33 mouse cellular contexts compared by ENCODE assay signal in genomic region chr5:35398310-35398910, GRCm38 (mm10). TPM values are rescaled to one million over a fixed set of nuclear protein-coding genes. Genes with fewer than 3 reads are reported as not detected.
DNase-seq lines count a peak whose midpoint lies in the region; ATAC-seq lines count a peak whose summit lies in the region.
"Had no signal": no experiment of that assay in that cellular context is flagged by ENCODE, and none has a peak within 500 bp of the region (broad histone marks: within the 10 kb centered on the region; RNA-seq: fewer than 3 reads in every experiment).

No protein-coding gene starts in this region.

- no peak overlapping the region for H3K27ac ChIP-seq in hindbrain, embryonic 11.5 days (ENCODE audit: low read depth, low read length)
- H3K27ac ChIP-seq in hindbrain, embryonic 13.5 days = no peak overlapping the region
- H3K27ac ChIP-seq in embryonic facial prominence, embryonic 15.5 days (replicated peaks) = no peak overlapping the region
- H3K27ac ChIP-seq: kidney, postnatal 0 days; liver, embryonic 13.5 days had no signal

- no peak overlapping the region for H3K4me2 ChIP-seq in hindbrain, embryonic 11.5 days (replicated peaks; ENCODE audit: low read depth, low read length)
- H3K4me2 ChIP-seq in hindbrain, embryonic 13.5 days = no peak overlapping the region
- no peak overlapping the region for H3K4me2 ChIP-seq in embryonic facial prominence, embryonic 15.5 days (replicated peaks)
- H3K4me2 ChIP-seq: liver, embryonic 13.5 days had no signal

- ATAC-seq in hindbrain, embryonic 11.5 days (ENCODE audit: low FRiP score) = no peak
- no peak for ATAC-seq in hindbrain, embryonic 13.5 days (ENCODE audit: low FRiP score)
- no peak for ATAC-seq in embryonic facial prominence, embryonic 15.5 days (ENCODE audit: insufficient number of reproducible peaks, low FRiP score, low TSS enrichment, low read depth)
- ATAC-seq: forebrain, embryonic 14.5 days had no signal

- peak; percentile 56 for DNase-seq in hindbrain, embryonic 11.5 days (ENCODE audit: low spot score)
- peak; percentile 57 for DNase-seq in retina, postnatal 1 day
- DNase-seq in retina, embryonic 14.5 days (ENCODE audit: low spot score) = no peak
- no peak for DNase-seq in right cerebral cortex, adult 18-20 months
- no peak for DNase-seq in left cerebral cortex, postnatal 14 days (ENCODE audit: low spot score in 2 of 2)
- DNase-seq: adrenal gland, postnatal 10 days; B cell, adult 2 months; cerebellum, adult 2 months; cerebellum, postnatal 25 days; embryo, embryonic 11 days; gastrocnemius, postnatal 14 days; heart, adult 11 months; kidney, adult 18-20 months; liver, embryonic 13.5 days; lung, adult 2 months; lung, postnatal 14 days; midbrain, embryonic 14.5 days; right cerebral cortex, postnatal 4 days; thymus, postnatal 14 days had no signal

- intact Hi-C loops in left cerebral cortex, postnatal 14 days (cut with DNase I) = loop anchor here (5.0 kb wide), 1 partner anchor 54 kb away; no protein-coding TSS in a partner anchor

- H3K27me3 ChIP-seq in hindbrain, embryonic 11.5 days (ENCODE audit: control insufficient read depth, insufficient read depth, low read length) = peaks cover 95% of the 10 kb centered on the region
- H3K27me3 ChIP-seq in hindbrain, embryonic 13.5 days = peaks cover 97% of the 10 kb centered on the region
- H3K27me3 ChIP-seq in embryonic facial prominence, embryonic 15.5 days = peaks cover 97% of the 10 kb centered on the region

- no peak overlapping the region for H3K4me3 ChIP-seq in hindbrain, embryonic 11.5 days (ENCODE audit: low read depth, low read length)
- H3K4me3 ChIP-seq in hindbrain, embryonic 13.5 days = no peak overlapping the region
- H3K4me3 ChIP-seq in embryonic facial prominence, embryonic 15.5 days (replicated peaks) = 0 out of 2 replicates have a peak overlapping the region, but pooled peaks have one; percentile 21
- H3K4me3 ChIP-seq: erythroblast, embryonic 14.5 days; liver, embryonic 13.5 days; myocyte had no signal

- no peaks in the 10 kb centered on the region for H3K36me3 ChIP-seq in hindbrain, embryonic 11.5 days (ENCODE audit: control insufficient read depth, insufficient read depth, low read length)
- no peaks in the 10 kb centered on the region for H3K36me3 ChIP-seq in hindbrain, embryonic 13.5 days
- no peaks in the 10 kb centered on the region for H3K36me3 ChIP-seq in embryonic facial prominence, embryonic 15.5 days
- H3K36me3 ChIP-seq: liver, embryonic 13.5 days had no signal

- WGBS in hindbrain, embryonic 11.5 days = 2% methylated on average over 14 of the region's 14 CpGs
- WGBS in hindbrain, embryonic 13.5 days = 3% methylated on average over 14 of the region's 14 CpGs
- WGBS in embryonic facial prominence, embryonic 15.5 days = 5% methylated on average over 14 of the region's 14 CpGs

- H3K9ac ChIP-seq in hindbrain, embryonic 11.5 days (ENCODE audit: low read depth, low read length) = no peak overlapping the region
- no peak overlapping the region for H3K9ac ChIP-seq in hindbrain, embryonic 13.5 days
- no peak overlapping the region for H3K9ac ChIP-seq in embryonic facial prominence, embryonic 15.5 days
- H3K9ac ChIP-seq: liver, embryonic 13.5 days had no signal

- H3K9me3 ChIP-seq in hindbrain, embryonic 11.5 days (ENCODE audit: control insufficient read depth, low read length) = no peaks in the 10 kb centered on the region
- no peaks in the 10 kb centered on the region for H3K9me3 ChIP-seq in hindbrain, embryonic 13.5 days
- H3K9me3 ChIP-seq in embryonic facial prominence, embryonic 15.5 days (replicated peaks) = no peaks in the 10 kb centered on the region
- H3K9me3 ChIP-seq: liver, embryonic 13.5 days had no signal

- peaks cover 6% of the 10 kb centered on the region for H3K4me1 ChIP-seq in hindbrain, embryonic 11.5 days (replicated peaks; ENCODE audit: control insufficient read depth, insufficient read depth, low read length)
- H3K4me1 ChIP-seq in hindbrain, embryonic 13.5 days (replicated peaks) = peaks cover 15% of the 10 kb centered on the region
- H3K4me1 ChIP-seq in embryonic facial prominence, embryonic 15.5 days = peaks cover 25% of the 10 kb centered on the region
- H3K4me1 ChIP-seq: liver, embryonic 13.5 days had no signal

RNA-seq across cellular contexts. Expression of gene Hmx1, which starts 9.5 kb away (rescaled TPM):
- polyA plus RNA-seq in hindbrain, embryonic 11.5 days (2014; fragmentation: Nextera tagmentation; extraction: Ambion mirVana) = 6.1 and 6.9 TPM in 2 replicates
- 0.54 and 1.5 TPM in 2 replicates for polyA plus RNA-seq in hindbrain, embryonic 13.5 days (2015; fragmentation: Nextera tagmentation; extraction: Ambion mirVana)
- polyA plus RNA-seq in embryonic facial prominence, embryonic 15.5 days (2015; fragmentation: Nextera tagmentation; extraction: Ambion mirVana) = 1.2 and 1.7 TPM in 2 replicates
- total RNA-seq in left cerebral cortex, postnatal 14 days (2021) = not detected
- total RNA-seq: gastrocnemius, postnatal 14 days; hematopoietic stem cell, adult 5-6 weeks; layer of hippocampus, postnatal 14 days; left cerebral cortex, adult 8-10 months; megakaryocyte progenitor cell, adult 5-6 weeks; neutrophil, adult 5-6 weeks had no signal
- polyA plus RNA-seq: cerebellum, adult 2 months; erythroblast, embryonic 14.5 days; forebrain, embryonic 14.5 days; heart, embryonic 11.5 days; heart, postnatal 0 days; kidney, postnatal 0 days; liver, embryonic 13.5 days; lung, adult 2 months; midbrain, embryonic 14.5 days; myocyte; stomach, embryonic 14.5 days had no signal

Comparison
In these comparisons a context has a peak if more than half of its experiments do, and no peak if none do; other contexts are left out.
1. DNase-seq: peak in hindbrain, embryonic 11.5 days (single experiment) and retina, postnatal 1 day (single experiment); none in retina, embryonic 14.5 days (single experiment), right cerebral cortex, adult 18-20 months (single experiment) and left cerebral cortex, postnatal 14 days (0 of 2).